Mouse (Mus musculus): ENCODE data around the gene Dvl1. TPM values are rescaled to one million over a fixed set of nuclear protein-coding genes. Genes with fewer than 3 reads are reported as not detected.

Gene Dvl1
- total RNA-seq, 1 experiment = 49.8 TPM

DNA sequence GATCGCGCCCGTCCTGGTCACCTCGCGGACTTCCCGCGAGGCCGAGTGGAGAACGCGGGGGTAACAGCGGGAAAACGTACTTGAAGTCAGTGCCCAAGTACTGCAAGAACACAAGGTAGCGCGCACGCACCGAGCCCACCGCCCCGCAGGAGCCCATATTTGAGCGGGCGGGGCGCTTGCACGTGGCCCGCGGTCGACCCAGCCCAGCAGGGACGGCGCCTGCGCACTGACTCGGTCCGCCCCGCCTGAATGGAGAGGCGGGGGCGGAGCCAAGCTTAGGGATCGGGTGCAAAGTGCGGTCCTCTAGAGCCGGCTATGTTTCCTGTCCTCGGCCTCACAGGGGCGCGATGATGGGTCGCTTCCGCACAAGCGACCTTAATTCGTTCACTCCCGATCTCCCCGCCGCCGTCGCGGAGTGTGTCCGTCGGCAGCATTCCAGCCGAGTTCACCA, 44.4 kb downstream of the Dvl1 start, which contains the start of the genes Pusl1 and Acap3:
Pusl1 (minus strand) TSS at position 231 of the 451 bp plus-strand sequence.
Acap3 (plus strand) TSS at position 272 of the 451 bp plus-strand sequence.
- H3K9me3 ChIP-seq (ENCODE audit: control insufficient read depth, insufficient read depth, low read depth, low read length) = no peaks in the 10 kb centered on the region
- DNase-seq (ENCODE audit: low read depth, low spot score) = peak; percentile 90
- H3K4me3 ChIP-seq (ENCODE audit: insufficient read depth in 1 of 2, low read depth in 1 of 2, low read length in 2 of 2, poor library complexity in 1 of 2, severe bottlenecking in 1 of 2) = peak within 1 kb of the TSS; percentile 89 to 90
- H3K36me3 ChIP-seq (ENCODE audit: control insufficient read depth, insufficient read depth, low read length, poor library complexity, severe bottlenecking) = peaks cover 32% of the 10 kb centered on the region
- H3K9ac ChIP-seq (ENCODE audit: insufficient read depth, low read depth, low read length, poor library complexity, severe bottlenecking) = peak within 1 kb of the TSS; percentile 80
- in situ Hi-C loops (cut with MboI; ENCODE audit: low sequenced_read_pairs in 2 of 2, unreplicated experiment in 2 of 2) = no loop called here
- TF ChIP-seq HCFC1 (IDR thresholded peaks at IDR 0.05; ENCODE audit: borderline replicate concordance, insufficient read depth, low read length) = peak; percentile 63; the same call in 1 of the 2 replicates
- no peak for TF ChIP-seq ZC3H11A (IDR thresholded peaks at IDR 0.05; ENCODE audit: borderline replicate concordance, low read depth, low read length)
- no peak for TF ChIP-seq MAFK (IDR thresholded peaks at IDR 0.05; ENCODE audit: insufficient read depth, low read depth, low read length)
- TF ChIP-seq CHD2 (IDR thresholded peaks at IDR 0.05; ENCODE audit: low read depth, low read length) = 0 out of 2 replicates have a peak, but pooled peaks have one; percentile 33
- H3K27ac ChIP-seq (ENCODE audit: insufficient read depth, low read depth, low read length, poor library complexity, severe bottlenecking) = peak within 1 kb of the TSS; percentile 36
- peaks cover 12 to 17% of the 10 kb centered on the region in 2 experiments for H3K4me1 ChIP-seq (ENCODE audit: control insufficient read depth in 2 of 2, insufficient read depth in 2 of 2, low read length in 2 of 2, poor library complexity in 1 of 2)

DNA sequence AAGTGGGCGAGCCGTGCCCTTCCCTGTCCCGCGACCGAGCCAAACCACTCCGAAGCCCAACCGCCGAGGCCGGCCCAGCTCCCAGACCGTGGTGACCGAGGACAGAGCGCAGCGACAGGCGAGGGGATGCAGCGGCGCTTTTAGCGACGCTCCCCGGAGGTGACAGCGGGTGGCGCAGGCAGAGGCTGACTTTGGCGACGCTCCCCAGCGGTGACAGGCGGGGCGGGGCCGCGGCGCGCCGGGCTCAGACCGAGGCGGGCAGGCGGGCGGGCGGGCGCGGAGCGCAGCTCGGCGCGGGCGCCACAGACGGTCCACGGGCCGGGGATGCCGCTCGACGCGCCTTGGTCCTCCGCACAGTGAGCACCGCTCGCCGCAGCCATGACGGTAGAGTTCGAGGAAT, 44.8 kb downstream of the Dvl1 start:
- Histone ChIP-seq H3K4me3 (ENCODE audit: insufficient read depth in 1 of 2, low read depth in 1 of 2, low read length in 2 of 2, poor library complexity in 1 of 2, severe bottlenecking in 1 of 2) (peak overlapping the region; percentile 89 to 90), H3K36me3 (ENCODE audit: control insufficient read depth, insufficient read depth, low read length, poor library complexity, severe bottlenecking) (peaks cover 27% of the 10 kb centered on the region), H3K9ac (ENCODE audit: insufficient read depth, low read depth, low read length, poor library complexity, severe bottlenecking) (peak overlapping the region; percentile 80), H3K4me1 (ENCODE audit: control insufficient read depth in 2 of 2, insufficient read depth in 2 of 2, low read length in 2 of 2, poor library complexity in 1 of 2) (peaks cover 12 to 17% of the 10 kb centered on the region in 2 experiments), H3K27ac (ENCODE audit: insufficient read depth, low read depth, low read length, poor library complexity, severe bottlenecking) (peak overlapping the region; percentile 36; the same call in 1 of the 2 replicates), H3K9me3 (ENCODE audit: control insufficient read depth, insufficient read depth, low read depth, low read length) (no peaks in the 10 kb centered on the region)
- in situ Hi-C loops (cut with MboI; ENCODE audit: low sequenced_read_pairs in 2 of 2, unreplicated experiment in 2 of 2) = no loop called here
- peak; percentile 40 for DNase-seq (ENCODE audit: low read depth, low spot score)
- no peak for TF ChIP-seq CHD2 (IDR thresholded peaks at IDR 0.05; ENCODE audit: low read depth, low read length)
- TF ChIP-seq ZC3H11A (IDR thresholded peaks at IDR 0.05; ENCODE audit: borderline replicate concordance, low read depth, low read length) = no peak
- TF ChIP-seq HCFC1 (IDR thresholded peaks at IDR 0.05; ENCODE audit: borderline replicate concordance, insufficient read depth, low read length) = no peak
- TF ChIP-seq ZNF384 (IDR thresholded peaks at IDR 0.05; ENCODE audit: low read depth, low read length) = no peak
- TF ChIP-seq MAFK (IDR thresholded peaks at IDR 0.05; ENCODE audit: insufficient read depth, low read depth, low read length) = no peak

- Histone ChIP-seq H3K9me3 (ENCODE audit: control insufficient read depth, insufficient read depth, low read depth, low read length) (no peaks in the 10 kb centered on the region), H3K27ac (ENCODE audit: insufficient read depth, low read depth, low read length, poor library complexity, severe bottlenecking) (no peak overlapping the region), H3K9ac (ENCODE audit: insufficient read depth, low read depth, low read length, poor library complexity, severe bottlenecking) (peak overlapping the region; percentile 80), H3K4me3 (ENCODE audit: insufficient read depth in 1 of 2, low read depth in 1 of 2, low read length in 2 of 2, poor library complexity in 1 of 2, severe bottlenecking in 1 of 2) (peak overlapping the region; percentile 89 to 90), H3K4me1 (ENCODE audit: control insufficient read depth in 2 of 2, insufficient read depth in 2 of 2, low read length in 2 of 2, poor library complexity in 1 of 2) (peaks cover 12 to 17% of the 10 kb centered on the region in 2 experiments), H3K36me3 (ENCODE audit: control insufficient read depth, insufficient read depth, low read length, poor library complexity, severe bottlenecking) (peaks cover 23% of the 10 kb centered on the region)
- TF ChIP-seq ZC3H11A (IDR thresholded peaks at IDR 0.05; ENCODE audit: borderline replicate concordance, low read depth, low read length) (no peak), MAFK (IDR thresholded peaks at IDR 0.05; ENCODE audit: insufficient read depth, low read depth, low read length) (no peak), CHD2 (IDR thresholded peaks at IDR 0.05; ENCODE audit: low read depth, low read length) (no peak), ZNF384 (IDR thresholded peaks at IDR 0.05; ENCODE audit: low read depth, low read length) (no peak), HCFC1 (IDR thresholded peaks at IDR 0.05; ENCODE audit: borderline replicate concordance, insufficient read depth, low read length) (no peak)
- in situ Hi-C loops (cut with MboI; ENCODE audit: low sequenced_read_pairs in 2 of 2, unreplicated experiment in 2 of 2) = no loop called here
- DNase-seq (ENCODE audit: low read depth, low spot score) = no peak
These were observed 45.4 kb downstream of the Dvl1 start for GRCm38 (mm10) chr4:155892438-155893211.

GRCm38 (mm10) chr4:155893212-155893690, 46.0 kb downstream of the Dvl1 start:
- TF ChIP-seq CHD2 (IDR thresholded peaks at IDR 0.05; ENCODE audit: low read depth, low read length) (no peak), ZC3H11A (IDR thresholded peaks at IDR 0.05; ENCODE audit: borderline replicate concordance, low read depth, low read length) (no peak), MAFK (IDR thresholded peaks at IDR 0.05; ENCODE audit: insufficient read depth, low read depth, low read length) (no peak), ZNF384 (IDR thresholded peaks at IDR 0.05; ENCODE audit: low read depth, low read length) (no peak), HCFC1 (IDR thresholded peaks at IDR 0.05; ENCODE audit: borderline replicate concordance, insufficient read depth, low read length) (no peak)
- peaks cover 17% of the 10 kb centered on the region for H3K36me3 ChIP-seq (ENCODE audit: control insufficient read depth, insufficient read depth, low read length, poor library complexity, severe bottlenecking)
- no peak overlapping the region for H3K9ac ChIP-seq (ENCODE audit: insufficient read depth, low read depth, low read length, poor library complexity, severe bottlenecking)
- DNase-seq (ENCODE audit: low read depth, low spot score) = no peak
- in situ Hi-C loops (cut with MboI; ENCODE audit: low sequenced_read_pairs in 2 of 2, unreplicated experiment in 2 of 2) = no loop called here
- peaks cover 12 to 17% of the 10 kb centered on the region in 2 experiments for H3K4me1 ChIP-seq (ENCODE audit: control insufficient read depth in 2 of 2, insufficient read depth in 2 of 2, low read length in 2 of 2, poor library complexity in 1 of 2)
- H3K4me3 ChIP-seq (ENCODE audit: insufficient read depth in 1 of 2, low read depth in 1 of 2, low read length in 2 of 2, poor library complexity in 1 of 2, severe bottlenecking in 1 of 2) = no peak overlapping the region
- no peak overlapping the region for H3K27ac ChIP-seq (ENCODE audit: insufficient read depth, low read depth, low read length, poor library complexity, severe bottlenecking)
- no peaks in the 10 kb centered on the region for H3K9me3 ChIP-seq (ENCODE audit: control insufficient read depth, insufficient read depth, low read depth, low read length)

Measured in ES-E14 (cell line).